ENCODE assay signal across 9 mouse cellular contexts in genomic region chr8:46811021-46811622, GRCm38 (mm10).
DNase-seq lines count a peak whose midpoint lies in the region; ATAC-seq and TF ChIP-seq lines count a peak whose summit lies in the region.
"Had no signal": no experiment of that assay in that cellular context is flagged by ENCODE, and none has a peak within 500 bp of the region (broad histone marks: within the 10 kb centered on the region; RNA-seq: fewer than 3 reads in every experiment).

No protein-coding gene starts in this region.

- TF ChIP-seq POLR2A in limb, embryonic 14.5 days (IDR thresholded peaks at IDR 0.05; ENCODE audit: borderline replicate concordance, extremely low read depth, insufficient read depth, insufficient read length) = no peak
- peak; percentile 47 for TF ChIP-seq POLR2A in myocyte (IDR thresholded peaks at IDR 0.05; ENCODE audit: insufficient read length, low read depth)

- no peak for ATAC-seq in limb, embryonic 14.5 days (ENCODE audit: low FRiP score, low read depth)
- ATAC-seq in hematopoietic stem cell, adult 5-6 weeks (replicated peaks in 1 of 2; ENCODE audit: insufficient read depth in 1 of 2, low FRiP score in 2 of 2, low TSS enrichment in 1 of 2, low read depth in 1 of 2, poor library complexity in 2 of 2, severe bottlenecking in 2 of 2) = peak; percentile 42 to 56; a peak in 2 of 4 replicates

- no peaks in the 10 kb centered on the region for H3K27me3 ChIP-seq in limb, embryonic 14.5 days (ENCODE audit: control insufficient read depth, insufficient read depth, low read length)
- H3K27me3 ChIP-seq in limb, embryonic 10.5 days (ENCODE audit: low read depth, poor library complexity, severe bottlenecking) = no peaks in the 10 kb centered on the region
- H3K27me3 ChIP-seq in myocyte (ENCODE audit: control insufficient read depth, insufficient read depth, insufficient read length) = no peaks in the 10 kb centered on the region

- no peak overlapping the region for H3ac ChIP-seq in myocyte (ENCODE audit: control insufficient read depth, insufficient read length)

- H3K27ac ChIP-seq in limb, embryonic 14.5 days (replicated peaks; ENCODE audit: low read depth, low read length) = no peak overlapping the region
- no peak overlapping the region for H3K27ac ChIP-seq in limb, embryonic 10.5 days

- H3K4me2 ChIP-seq in limb, embryonic 14.5 days (replicated peaks; ENCODE audit: low read depth, low read length, severe bottlenecking) = no peak overlapping the region
- H3K4me2 ChIP-seq in myocyte (ENCODE audit: low read depth) = peak overlapping the region; percentile 67

- H3K4me3 ChIP-seq in limb, embryonic 14.5 days (replicated peaks; ENCODE audit: low read length) = no peak overlapping the region
- H3K4me3 ChIP-seq in limb, embryonic 10.5 days = no peak overlapping the region
- H3K4me3 ChIP-seq in myocyte = no peak overlapping the region
- H3K4me3 ChIP-seq: erythroblast, embryonic 14.5 days had no signal

- no peaks in the 10 kb centered on the region for H3K4me1 ChIP-seq in limb, embryonic 14.5 days (ENCODE audit: control insufficient read depth, insufficient read depth, low read length)
- 0 out of 2 replicates have a peak, but pooled peaks cover 3% of the 10 kb centered on the region for H3K4me1 ChIP-seq in limb, embryonic 10.5 days

- 76% methylated on average over 11 of the region's 11 CpGs for WGBS in limb, embryonic 14.5 days
- 90% methylated on average over 11 of the region's 11 CpGs for WGBS in limb, embryonic 10.5 days

- H3K79me2 ChIP-seq in myocyte (ENCODE audit: control insufficient read depth, insufficient read depth) = peaks cover 4% of the 10 kb centered on the region

- no peak overlapping the region for H3K9ac ChIP-seq in limb, embryonic 14.5 days (ENCODE audit: low read depth, low read length, severe bottlenecking)

- DNase-seq in limb, embryonic 14.5 days (ENCODE audit: low spot score) = peak; percentile 28
- DNase-seq in limb, embryonic 10.5 days (ENCODE audit: low spot score) = no peak
- peak; percentile 92 for DNase-seq in brain, adult 2 months (ENCODE audit: low read depth, low spot score)
- no peak for DNase-seq in spleen, postnatal 4 days (ENCODE audit: low spot score in 2 of 2)
- DNase-seq in retina, embryonic 14.5 days (ENCODE audit: low spot score) = no peak
- DNase-seq in cerebellum, postnatal 4 days (ENCODE audit: low spot score in 2 of 2) = no peak

- H3K9me3 ChIP-seq in limb, embryonic 14.5 days (ENCODE audit: control insufficient read depth, low read length) = no peaks in the 10 kb centered on the region
- no peaks in the 10 kb centered on the region for H3K9me3 ChIP-seq in limb, embryonic 10.5 days (replicated peaks)

- H3K36me3 ChIP-seq in limb, embryonic 14.5 days (ENCODE audit: control insufficient read depth, insufficient read depth, low read length) = peaks cover 49% of the 10 kb centered on the region
- H3K36me3 ChIP-seq in limb, embryonic 10.5 days = peaks cover 59% of the 10 kb centered on the region
- peaks cover 29% of the 10 kb centered on the region for H3K36me3 ChIP-seq in myocyte (ENCODE audit: control insufficient read depth, insufficient read depth)

TF ChIP-seq in myocyte, 11 proteins besides CTCF, POLR2A, EP300 and RAD21:
- TF ChIP-seq TCF3 (IDR thresholded peaks at IDR 0.05; ENCODE audit: insufficient read length, low read depth) = no peak
- peak; percentile 82 for TF ChIP-seq USF1 (IDR thresholded peaks at IDR 0.05; ENCODE audit: low read depth)
- TF ChIP-seq E2F4 (IDR thresholded peaks at IDR 0.05; ENCODE audit: insufficient read depth) = no peak
- peak; percentile 28 for TF ChIP-seq POLR2AphosphoS2 (IDR thresholded peaks at IDR 0.05; ENCODE audit: insufficient read length, low read depth)
- no peak for TF ChIP-seq TCF12 (IDR thresholded peaks at IDR 0.05; ENCODE audit: insufficient read depth, poor library complexity, severe bottlenecking)
- peak; percentile 93 for TF ChIP-seq CEBPB (IDR thresholded peaks at IDR 0.05; ENCODE audit: insufficient read depth, poor library complexity, severe bottlenecking)

Comparison
In these comparisons a context has a peak if more than half of its experiments do, and no peak if none do; other contexts are left out.
1. DNase-seq: peak in limb, embryonic 14.5 days (single experiment) and brain, adult 2 months (single experiment); none in limb, embryonic 10.5 days (single experiment), spleen, postnatal 4 days (0 of 2), retina, embryonic 14.5 days (single experiment) and cerebellum, postnatal 4 days (0 of 2).